Mouse (Mus musculus) stomach, embryonic 16.5 days (tissue): ENCODE data around the gene Ascl5. TPM values are rescaled to one million over a fixed set of nuclear protein-coding genes. Genes with fewer than 3 reads are reported as not detected.

Experiments
- ATAC-seq: fragments of 200-750 bp; cut with Nextera tagmentation; 2 replicates; pipeline ENCODE4 v1.8.0; 2017; ENCODE audit warnings: moderate number of reproducible peaks, moderate TSS enrichment; ENCODE audit not compliant: insufficient read depth, low FRiP score
- H3K27ac ChIP-seq: fragments of 300-500 bp; sonication (generic); 2 replicates; pipeline ENCODE4 v1.5.1; 2014; ENCODE audit warnings: low read length
- H3K27me3 ChIP-seq: fragments of 300-500 bp; sonication (generic); 2 replicates; pipeline ENCODE4 v1.6.1; 2014; ENCODE audit warnings: low read length, control low read depth, mixed read lengths; ENCODE audit not compliant: control insufficient read depth, insufficient read depth
- H3K36me3 ChIP-seq: fragments of 300-500 bp; sonication (generic); 2 replicates; pipeline ENCODE4 v1.6.1; 2014; ENCODE audit warnings: low read length; ENCODE audit not compliant: control insufficient read depth, insufficient read depth
- H3K4me1 ChIP-seq: fragments of 300-500 bp; sonication (generic); 2 replicates; pipeline ENCODE4 v1.6.1; 2014; ENCODE audit warnings: low read length, control low read depth, mixed read lengths; ENCODE audit not compliant: control insufficient read depth, insufficient read depth
- H3K4me2 ChIP-seq: fragments of 300-500 bp; sonication (generic); 2 replicates; pipeline ENCODE4 v1.6.1; 2014; ENCODE audit warnings: low read depth, low read length, mixed read lengths
- H3K4me3 ChIP-seq: fragments of 300-500 bp; sonication (generic); replicated peaks from 2 replicates; pipeline ENCODE4 v1.5.1; 2014; ENCODE audit warnings: mild to moderate bottlenecking, low read length
- H3K9ac ChIP-seq: fragments of 300-500 bp; sonication (generic); 2 replicates; pipeline ENCODE4 v1.6.1; 2014; ENCODE audit warnings: low read length
- H3K9me3 ChIP-seq: fragments of 300-500 bp; sonication (generic); replicated peaks from 2 replicates; pipeline ENCODE4 v1.6.1; 2016; ENCODE audit warnings: low read length, control low read depth; ENCODE audit not compliant: control insufficient read depth
- WGBS: fragments of 180-500 bp; shearing (Covaris S2); extraction: QIAGEN DNeasy Blood & Tissue Kit; methylation state at CpG from one replicate; pipeline ENCODE4 v1.1.7; 2014; 5-methylcytosine and 5-hydroxymethylcytosine counted together
- polyA plus RNA-seq: library from polyadenylated mRNA; unstranded; fragments of >200 nt; fragmentation: Nextera tagmentation; extraction: Ambion mirVana; gene quantifications from 2 replicates; pipeline ENCODE4 v1.2.1, GENCODE M21; 2015

Ascl5 gene
- polyA plus RNA-seq, 1 experiment from 2014 or later: 0.43 TPM

DNA sequence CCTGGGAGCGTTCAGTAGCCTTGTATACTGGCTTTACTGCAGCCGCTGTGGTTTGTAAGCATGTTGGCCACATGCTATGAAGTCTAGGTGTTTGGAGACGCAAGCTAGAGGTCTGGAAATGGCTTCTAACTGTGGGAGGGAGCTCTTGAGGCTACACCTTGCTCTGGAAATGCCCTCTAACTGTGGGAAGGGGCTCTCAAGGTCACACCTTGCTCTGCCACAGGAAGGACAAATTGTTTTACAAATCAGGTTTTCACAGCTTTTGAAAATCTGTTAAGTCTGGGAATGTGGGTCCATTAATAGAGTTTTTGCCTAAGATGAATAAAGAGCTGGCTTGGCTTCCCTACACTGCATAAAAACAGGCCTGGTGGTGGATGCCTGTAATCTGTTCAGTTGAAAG is 43.1 kb downstream of the Ascl5 start:
- no peak overlapping the region for H3K4me3 ChIP-seq
- no peaks in the 10 kb centered on the region for H3K27me3 ChIP-seq
- no peak overlapping the region for H3K4me2 ChIP-seq
- WGBS: 68% methylated on average over 3 of the region's 3 CpGs
- H3K4me1 ChIP-seq: no peaks in the 10 kb centered on the region
- ATAC-seq: no peak
- H3K27ac ChIP-seq: no peak overlapping the region
- H3K36me3 ChIP-seq: no peaks in the 10 kb centered on the region
- no peak overlapping the region for H3K9ac ChIP-seq
- H3K9me3 ChIP-seq: no peaks in the 10 kb centered on the region

DNA sequence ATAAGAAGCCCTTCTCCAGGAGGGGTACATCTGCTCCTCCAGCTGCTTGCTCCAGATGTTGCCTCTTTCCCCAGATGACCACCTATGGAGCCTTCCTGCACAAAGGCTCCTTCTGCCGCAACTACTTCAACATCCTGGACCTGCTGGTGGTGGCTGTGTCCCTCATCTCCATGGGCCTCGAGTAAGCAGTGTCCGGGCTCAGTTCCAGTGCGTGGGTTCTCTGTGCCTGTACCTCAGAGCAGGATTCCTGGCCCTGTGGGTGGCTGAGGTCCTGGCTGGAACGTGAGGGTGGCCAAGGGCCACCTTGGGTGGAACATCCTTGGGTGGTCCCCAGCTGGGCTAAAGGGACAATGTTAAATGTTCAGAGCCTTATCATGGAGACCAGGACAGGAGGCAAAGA is 44.2 kb downstream of the Ascl5 start:
- WGBS: 71% methylated on average over 5 of the region's 5 CpGs
- Histone ChIP-seq H3K27me3 (no peaks in the 10 kb centered on the region), H3K9ac (no peak overlapping the region), H3K4me2 (no peak overlapping the region), H3K4me1 (no peaks in the 10 kb centered on the region), H3K27ac (no peak overlapping the region), H3K9me3 (no peaks in the 10 kb centered on the region), H3K36me3 (no peaks in the 10 kb centered on the region), H3K4me3 (no peak overlapping the region)
- ATAC-seq: no peak

Other genes with a start within 250 kb of the Ascl5 start
- gene Lad1, start 232.2 kb upstream of the Ascl5 start, polyA plus RNA-seq: 109 and 142 TPM in 2 replicates
- gene Tnnt2, start 214.4 kb upstream of the Ascl5 start, polyA plus RNA-seq: 40.8 and 48.4 TPM in 2 replicates
- 49.8 and 67.2 TPM in 2 replicates for gene Pkp1, start 131.6 kb upstream of the Ascl5 start, polyA plus RNA-seq
- 0.12 TPM in 2 replicates for gene Igfn1, start 44.5 kb upstream of the Ascl5 start, polyA plus RNA-seq
- gene Tmem9, start 42.7 kb upstream of the Ascl5 start, polyA plus RNA-seq: 145 and 157 TPM in 2 replicates
- gene Cacna1s, start 1.9 kb downstream of the Ascl5 start, polyA plus RNA-seq: 0.17 and 2.0 TPM in 2 replicates
- 2.2 and 2.3 TPM in 2 replicates for gene Kif21b, start 80.6 kb downstream of the Ascl5 start, polyA plus RNA-seq
- gene Mroh3, start 162.0 kb downstream of the Ascl5 start, polyA plus RNA-seq: 0.95 and 1.3 TPM in 2 replicates
- 39.8 and 44.1 TPM in 2 replicates for gene Inava, start 183.5 kb downstream of the Ascl5 start, polyA plus RNA-seq
- not detected in 2 replicates for gene Gpr25, start 210.1 kb downstream of the Ascl5 start, polyA plus RNA-seq